Mouse (Mus musculus): Measurements from ENCODE around the gene Foxp1. TPM values are rescaled to one million over a fixed set of nuclear protein-coding genes. Genes with fewer than 3 reads are reported as not detected.

The Foxp1 gene
- polyA plus RNA-seq, 1 experiment: 17.7 TPM

GRCm38 (mm10) chr6:99325881-99326280 lies 196.6 kb downstream of the Foxp1 start:
- no peak for TF ChIP-seq MYOG (IDR thresholded peaks at IDR 0.05; ENCODE audit: control insufficient read depth in 1 of 3, insufficient read depth in 1 of 3, insufficient read length in 2 of 3, low read depth in 2 of 3)
- TF ChIP-seq TCF12 (IDR thresholded peaks at IDR 0.05; ENCODE audit: insufficient read depth, poor library complexity, severe bottlenecking): no peak
- no peak for TF ChIP-seq MAX (IDR thresholded peaks at IDR 0.05; ENCODE audit: low read depth)
- no peak for TF ChIP-seq USF1 (IDR thresholded peaks at IDR 0.05; ENCODE audit: low read depth)
- TF ChIP-seq POLR2A (IDR thresholded peaks at IDR 0.05; ENCODE audit: insufficient read length, low read depth): no peak
- no peak for TF ChIP-seq REST (IDR thresholded peaks at IDR 0.05; ENCODE audit: insufficient read depth, insufficient read length)
- TF ChIP-seq TCF3 (IDR thresholded peaks at IDR 0.05; ENCODE audit: insufficient read length, low read depth): no peak
- no peak for TF ChIP-seq E2F4 (IDR thresholded peaks at IDR 0.05; ENCODE audit: insufficient read depth)
- no peak overlapping the region for H3K4me2 ChIP-seq (ENCODE audit: low read depth)

GRCm38 (mm10) chr6:99325461-99325860 lies 197.1 kb downstream of the Foxp1 start:
- no peaks in the 10 kb centered on the region for H3K36me3 ChIP-seq (ENCODE audit: control insufficient read depth, insufficient read depth)
- no peaks in the 10 kb centered on the region for H3K79me2 ChIP-seq (ENCODE audit: control insufficient read depth, insufficient read depth)
- H3K4me2 ChIP-seq (ENCODE audit: low read depth): no peak overlapping the region
- no peaks in the 10 kb centered on the region for H3K27me3 ChIP-seq (ENCODE audit: control insufficient read depth, insufficient read depth, insufficient read length)
- no peak overlapping the region for H3K4me3 ChIP-seq
- H3ac ChIP-seq (ENCODE audit: control insufficient read depth, insufficient read length): no peak overlapping the region
- TF ChIP-seq MYOG (IDR thresholded peaks at IDR 0.05; ENCODE audit: control insufficient read depth in 1 of 3, insufficient read depth in 1 of 3, insufficient read length in 2 of 3, low read depth in 2 of 3): no peak

More at GRCm38 (mm10) chr6:99325881-99326280, 196.6 kb downstream of the Foxp1 start:
- Histone ChIP-seq H3K27me3 (ENCODE audit: control insufficient read depth, insufficient read depth, insufficient read length) (no peaks in the 10 kb centered on the region), H3K79me2 (ENCODE audit: control insufficient read depth, insufficient read depth) (no peaks in the 10 kb centered on the region), H3K36me3 (ENCODE audit: control insufficient read depth, insufficient read depth) (no peaks in the 10 kb centered on the region), H3K4me3 (no peak overlapping the region), H3ac (ENCODE audit: control insufficient read depth, insufficient read length) (no peak overlapping the region)

- Histone ChIP-seq H3K36me3 (ENCODE audit: control insufficient read depth, insufficient read depth) (no peaks in the 10 kb centered on the region), H3K27me3 (ENCODE audit: control insufficient read depth, insufficient read depth, insufficient read length) (no peaks in the 10 kb centered on the region)
- no peak for TF ChIP-seq MAX (IDR thresholded peaks at IDR 0.05; ENCODE audit: low read depth)
- TF ChIP-seq POLR2AphosphoS2 (IDR thresholded peaks at IDR 0.05; ENCODE audit: insufficient read length, low read depth): no peak
- no peak for TF ChIP-seq SRF (IDR thresholded peaks at IDR 0.05; ENCODE audit: control insufficient read depth, insufficient read length, low read depth)
- TF ChIP-seq USF1 (IDR thresholded peaks at IDR 0.05; ENCODE audit: low read depth): no peak
Observed at GRCm38 (mm10) chr6:99322132-99322904, 200.2 kb downstream of the Foxp1 start.

GRCm38 (mm10) chr6:99320444-99320843 lies 202.1 kb downstream of the Foxp1 start:
- Histone ChIP-seq H3ac (ENCODE audit: control insufficient read depth, insufficient read length) (no peak overlapping the region), H3K27me3 (ENCODE audit: control insufficient read depth, insufficient read depth, insufficient read length) (no peaks in the 10 kb centered on the region), H3K4me3 (no peak overlapping the region), H3K36me3 (ENCODE audit: control insufficient read depth, insufficient read depth) (no peaks in the 10 kb centered on the region), H3K79me2 (ENCODE audit: control insufficient read depth, insufficient read depth) (no peaks in the 10 kb centered on the region), H3K4me2 (ENCODE audit: low read depth) (no peak overlapping the region)
- TF ChIP-seq USF1 (IDR thresholded peaks at IDR 0.05; ENCODE audit: low read depth) (no peak), MYOG (IDR thresholded peaks at IDR 0.05; ENCODE audit: control insufficient read depth in 1 of 3, insufficient read depth in 1 of 3, insufficient read length in 2 of 3, low read depth in 2 of 3) (no peak), TCF3 (IDR thresholded peaks at IDR 0.05; ENCODE audit: insufficient read length, low read depth) (no peak), REST (IDR thresholded peaks at IDR 0.05; ENCODE audit: insufficient read depth, insufficient read length) (no peak), MAX (IDR thresholded peaks at IDR 0.05; ENCODE audit: low read depth) (no peak), MYOD1 (IDR thresholded peaks at IDR 0.05; ENCODE audit: control insufficient read depth in 1 of 3, insufficient read length in 2 of 3, low read depth in 2 of 3) (no peak), E2F4 (IDR thresholded peaks at IDR 0.05; ENCODE audit: insufficient read depth) (no peak), SRF (IDR thresholded peaks at IDR 0.05; ENCODE audit: control insufficient read depth, insufficient read length, low read depth) (no peak), CEBPB (IDR thresholded peaks at IDR 0.05; ENCODE audit: insufficient read depth, poor library complexity, severe bottlenecking) (no peak), TCF12 (IDR thresholded peaks at IDR 0.05; ENCODE audit: insufficient read depth, poor library complexity, severe bottlenecking) (no peak), POLR2A (IDR thresholded peaks at IDR 0.05; ENCODE audit: insufficient read length, low read depth) (no peak), POLR2AphosphoS2 (IDR thresholded peaks at IDR 0.05; ENCODE audit: insufficient read length, low read depth) (no peak)

More at GRCm38 (mm10) chr6:99322132-99322904, 200.2 kb downstream of the Foxp1 start:
- Histone ChIP-seq H3K4me2 (ENCODE audit: low read depth) (no peak overlapping the region), H3K4me3 (no peak overlapping the region), H3ac (ENCODE audit: control insufficient read depth, insufficient read length) (no peak overlapping the region), H3K79me2 (ENCODE audit: control insufficient read depth, insufficient read depth) (no peaks in the 10 kb centered on the region)

GRCm38 (mm10) chr6:99319415-99320405 lies 202.8 kb downstream of the Foxp1 start:
- no peak overlapping the region for H3K4me2 ChIP-seq (ENCODE audit: low read depth)
- H3K4me3 ChIP-seq: no peak overlapping the region
- H3ac ChIP-seq (ENCODE audit: control insufficient read depth, insufficient read length): no peak overlapping the region
- no peaks in the 10 kb centered on the region for H3K79me2 ChIP-seq (ENCODE audit: control insufficient read depth, insufficient read depth)
- no peak for TF ChIP-seq POLR2A (IDR thresholded peaks at IDR 0.05; ENCODE audit: insufficient read length, low read depth)
- no peak for TF ChIP-seq MYOG (IDR thresholded peaks at IDR 0.05; ENCODE audit: control insufficient read depth in 1 of 3, insufficient read depth in 1 of 3, insufficient read length in 2 of 3, low read depth in 2 of 3)
- H3K36me3 ChIP-seq (ENCODE audit: control insufficient read depth, insufficient read depth): no peaks in the 10 kb centered on the region
- no peaks in the 10 kb centered on the region for H3K27me3 ChIP-seq (ENCODE audit: control insufficient read depth, insufficient read depth, insufficient read length)
